Mouse (Mus musculus): Measurements from ENCODE around the gene Gins2. TPM values are rescaled to one million over a fixed set of nuclear protein-coding genes. Genes with fewer than 3 reads are reported as not detected.
A peak's percentile ranks its signal among the peaks of the same experiment; 100 is the strongest.

Gene Gins2
- polyA plus RNA-seq, 1 experiment from 2014 or later = 77.5 TPM

GRCm38 (mm10) chr8:120539381-120539774 lies 49.7 kb downstream of the Gins2 start:
- no peak for ATAC-seq
- Histone ChIP-seq H3K27ac (peak overlapping the region; percentile 94), H3K27me3 (replicated peaks) (no peaks in the 10 kb centered on the region), H3K9me3 (replicated peaks) (no peaks in the 10 kb centered on the region), H3K4me1 (peaks cover 92% of the 10 kb centered on the region), H3K4me3 (peak overlapping the region; percentile 88), H3K4me2 (peak overlapping the region; percentile 100), H3K36me3 (peaks cover 21% of the 10 kb centered on the region), H3K9ac (peak overlapping the region; percentile 93)
- WGBS (ENCODE audit: insufficient replicate concordance) = 6% methylated on average over 6 of the region's 6 CpGs

GRCm38 (mm10) chr8:120538397-120539240 lies 50.5 kb downstream of the Gins2 start:
- H3K4me1 ChIP-seq = peaks cover 92% of the 10 kb centered on the region
- no peaks in the 10 kb centered on the region for H3K9me3 ChIP-seq (replicated peaks)
- no peaks in the 10 kb centered on the region for H3K27me3 ChIP-seq (replicated peaks)
- WGBS (ENCODE audit: insufficient replicate concordance) = 1% methylated on average over 37 of the region's 37 CpGs
- peak; percentile 15; the same call in 1 of the 2 replicates for ATAC-seq
- H3K9ac ChIP-seq = peak overlapping the region; percentile 93
- peak overlapping the region; percentile 94 for H3K27ac ChIP-seq
- H3K4me2 ChIP-seq = peak overlapping the region; percentile 100
- peak overlapping the region; percentile 88 for H3K4me3 ChIP-seq
- peaks cover 13% of the 10 kb centered on the region for H3K36me3 ChIP-seq

- peak overlapping the region; percentile 100 for H3K4me2 ChIP-seq
- no peak for ATAC-seq
- under 1% methylated on average over 39 of the region's 46 CpGs for WGBS (ENCODE audit: insufficient replicate concordance)
Measured at GRCm38 (mm10) chr8:120537818-120538396, 51.2 kb downstream of the Gins2 start.

GRCm38 (mm10) chr8:120537207-120537817 lies 51.8 kb downstream of the Gins2 start:
- peak overlapping the region; percentile 100 for H3K4me2 ChIP-seq
- peak overlapping the region; percentile 94 for H3K27ac ChIP-seq
- ATAC-seq = peak; percentile 82
- peaks cover 92% of the 10 kb centered on the region for H3K4me1 ChIP-seq
- peak overlapping the region; percentile 88 for H3K4me3 ChIP-seq
- H3K27me3 ChIP-seq (replicated peaks) = no peaks in the 10 kb centered on the region
- no peaks in the 10 kb centered on the region for H3K9me3 ChIP-seq (replicated peaks)
- WGBS (ENCODE audit: insufficient replicate concordance) = 1% methylated on average over 79 of the region's 79 CpGs
- H3K9ac ChIP-seq = peak overlapping the region; percentile 93
- H3K36me3 ChIP-seq = 0 out of 2 replicates have a peak, but pooled peaks cover 3% of the 10 kb centered on the region

More at GRCm38 (mm10) chr8:120537818-120538396, 51.2 kb downstream of the Gins2 start:
- Histone ChIP-seq H3K9ac (peak overlapping the region; percentile 93), H3K4me1 (peaks cover 92% of the 10 kb centered on the region), H3K9me3 (replicated peaks) (no peaks in the 10 kb centered on the region), H3K27me3 (replicated peaks) (no peaks in the 10 kb centered on the region), H3K36me3 (peaks cover 6% of the 10 kb centered on the region), H3K4me3 (peak overlapping the region; percentile 88), H3K27ac (peak overlapping the region; percentile 94)

- H3K36me3 ChIP-seq = no peaks in the 10 kb centered on the region
- under 1% methylated on average over 61 of the region's 61 CpGs for WGBS (ENCODE audit: insufficient replicate concordance)
- H3K27ac ChIP-seq = peak overlapping the region; percentile 94
- H3K4me2 ChIP-seq = peak overlapping the region; percentile 100
- H3K4me1 ChIP-seq = peaks cover 92% of the 10 kb centered on the region
- peak overlapping the region; percentile 93 for H3K9ac ChIP-seq
- H3K9me3 ChIP-seq (replicated peaks) = no peaks in the 10 kb centered on the region
- H3K4me3 ChIP-seq = peak overlapping the region; percentile 88
- H3K27me3 ChIP-seq (replicated peaks) = no peaks in the 10 kb centered on the region
- ATAC-seq = peak; percentile 37
Measured at GRCm38 (mm10) chr8:120536306-120537206, 52.5 kb downstream of the Gins2 start.

- under 1% methylated on average over 73 of the region's 79 CpGs for WGBS (ENCODE audit: insufficient replicate concordance)
- Histone ChIP-seq H3K4me2 (peak overlapping the region; percentile 100), H3K4me1 (peaks cover 92% of the 10 kb centered on the region), H3K36me3 (peaks cover 7% of the 10 kb centered on the region; the same call in 1 of the 2 replicates), H3K27me3 (replicated peaks) (no peaks in the 10 kb centered on the region), H3K4me3 (peak overlapping the region; percentile 88), H3K9me3 (replicated peaks) (no peaks in the 10 kb centered on the region), H3K27ac (peak overlapping the region; percentile 94), H3K9ac (peak overlapping the region; percentile 93)
- no peak for ATAC-seq
Measured at GRCm38 (mm10) chr8:120535452-120536305, 53.4 kb downstream of the Gins2 start.

GRCm38 (mm10) chr8:120534504-120535368 lies 54.4 kb downstream of the Gins2 start:
- Histone ChIP-seq H3K9me3 (replicated peaks) (no peaks in the 10 kb centered on the region), H3K9ac (peak overlapping the region; percentile 25; the same call in 1 of the 2 replicates), H3K4me2 (peak overlapping the region; percentile 100), H3K27ac (peak overlapping the region; percentile 53; the same call in 1 of the 2 replicates), H3K36me3 (peaks cover 13% of the 10 kb centered on the region; the same call in 1 of the 2 replicates), H3K4me3 (peak overlapping the region; percentile 88), H3K4me1 (peaks cover 91% of the 10 kb centered on the region), H3K27me3 (replicated peaks) (no peaks in the 10 kb centered on the region)
- ATAC-seq = peak; percentile 62
- WGBS (ENCODE audit: insufficient replicate concordance) = 17% methylated on average over 14 of the region's 14 CpGs

GRCm38 (mm10) chr8:120534080-120534479 lies 55.0 kb downstream of the Gins2 start:
- Histone ChIP-seq H3K9ac (peak overlapping the region; percentile 25; the same call in 1 of the 2 replicates), H3K27ac (peak overlapping the region; percentile 53; the same call in 1 of the 2 replicates), H3K36me3 (peaks cover 14% of the 10 kb centered on the region; the same call in 1 of the 2 replicates), H3K27me3 (replicated peaks) (no peaks in the 10 kb centered on the region), H3K9me3 (replicated peaks) (no peaks in the 10 kb centered on the region), H3K4me1 (peaks cover 91% of the 10 kb centered on the region), H3K4me2 (peak overlapping the region; percentile 100), H3K4me3 (no peak overlapping the region)
- no peak for ATAC-seq
- 43% methylated on average over 8 of the region's 8 CpGs for WGBS (ENCODE audit: insufficient replicate concordance)

- Histone ChIP-seq H3K4me3 (no peak overlapping the region), H3K36me3 (peaks cover 14% of the 10 kb centered on the region; the same call in 1 of the 2 replicates), H3K9ac (no peak overlapping the region), H3K9me3 (replicated peaks) (no peaks in the 10 kb centered on the region), H3K27ac (0 out of 2 replicates have a peak overlapping the region, but pooled peaks have one; percentile 27), H3K4me2 (peak overlapping the region; percentile 56), H3K4me1 (peaks cover 91% of the 10 kb centered on the region), H3K27me3 (replicated peaks) (no peaks in the 10 kb centered on the region)
- no peak for ATAC-seq
- WGBS (ENCODE audit: insufficient replicate concordance) = 54% methylated on average over 3 of the region's 3 CpGs
Measured at GRCm38 (mm10) chr8:120533380-120533779, 55.7 kb downstream of the Gins2 start.
